Mouse (Mus musculus) bone marrow, adult 2 months (tissue): ENCODE data around the gene Rimbp3. TPM values are rescaled to one million over a fixed set of nuclear protein-coding genes. Genes with fewer than 3 reads are reported as not detected.

ENCODE experiments used
- H3K27ac ChIP-seq: fragments of 200-500 bp; 2 replicates; pipeline ENCODE4 v1.5.1; 2012; ENCODE audit warnings: low read depth, mild to moderate bottlenecking, control low read depth, inconsistent platforms, low read length; ENCODE audit not compliant: control insufficient read depth, poor library complexity, insufficient read depth
- H3K4me1 ChIP-seq: fragments of 200-500 bp; 2 replicates; pipeline ENCODE4 v1.6.1; 2011; ENCODE audit warnings: low read length; ENCODE audit not compliant: control insufficient read depth, insufficient read depth
- H3K4me3 ChIP-seq: fragments of 200-500 bp; replicated peaks from 2 replicates; pipeline ENCODE3; 2011; ENCODE audit warnings: mild to moderate bottlenecking, low read depth, low read length, control low read depth; ENCODE audit not compliant: control insufficient read depth
- CTCF ChIP-seq: fragments of 200-500 bp; IDR thresholded peaks from 2 replicates; pipeline ENCODE4 v1.5.1; 2011; ENCODE audit warnings: low read length, control low read depth; ENCODE audit not compliant: control insufficient read depth, insufficient read depth
- POLR2A ChIP-seq: fragments of 200-500 bp; IDR thresholded peaks from 2 replicates; pipeline ENCODE4 v1.6.1; 2011; ENCODE audit warnings: low read depth, mild to moderate bottlenecking, control low read depth, low read length, borderline replicate concordance; ENCODE audit not compliant: control insufficient read depth
- WGBS: fragments of 180-500 bp; shearing (Covaris S2); methylation state at CpG from one replicate; pipeline ENCODE4 v1.1.7; 2018; 5-methylcytosine and 5-hydroxymethylcytosine counted together
- polyA plus RNA-seq: library from polyadenylated mRNA; stranded (reverse); fragments of >200 nt; gene quantifications from 2 replicates; pipeline ENCODE4 v1.2.4, GENCODE M21; 2011; ENCODE audit warnings: low replicate concordance; ENCODE audit not compliant: missing spikeins, insufficient read depth, insufficient read length

Rimbp3 gene
- polyA plus RNA-seq, 1 experiment, result not detected

DNA sequence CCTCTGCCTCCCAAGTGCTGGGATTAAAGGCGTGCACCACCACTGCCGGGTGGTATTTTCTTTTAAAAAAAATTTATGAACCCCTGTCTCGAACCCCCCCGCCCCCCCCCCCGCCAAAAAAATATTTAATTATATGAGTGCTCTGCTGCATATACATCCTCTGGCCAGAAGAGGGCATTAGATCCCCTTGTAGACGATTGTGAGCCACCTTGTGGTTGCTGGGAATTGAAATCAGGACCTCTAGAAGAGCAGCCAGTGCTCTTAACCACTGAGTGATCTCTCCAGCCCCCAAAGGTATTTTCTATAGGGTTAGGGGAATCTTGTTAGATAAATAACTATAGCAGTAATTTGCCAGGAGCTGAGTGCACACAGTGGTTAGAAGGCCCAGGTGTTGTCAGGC is 3.4 kb upstream of the Rimbp3 start:
- TF ChIP-seq POLR2A (no peak), CTCF (peak; percentile 31)
- no peak overlapping the region for H3K4me3 ChIP-seq
- no peak overlapping the region for H3K27ac ChIP-seq
- WGBS, result 3% methylated on average over 6 of the region's 6 CpGs
- H3K4me1 ChIP-seq, result peaks cover 2% of the 10 kb centered on the region

DNA sequence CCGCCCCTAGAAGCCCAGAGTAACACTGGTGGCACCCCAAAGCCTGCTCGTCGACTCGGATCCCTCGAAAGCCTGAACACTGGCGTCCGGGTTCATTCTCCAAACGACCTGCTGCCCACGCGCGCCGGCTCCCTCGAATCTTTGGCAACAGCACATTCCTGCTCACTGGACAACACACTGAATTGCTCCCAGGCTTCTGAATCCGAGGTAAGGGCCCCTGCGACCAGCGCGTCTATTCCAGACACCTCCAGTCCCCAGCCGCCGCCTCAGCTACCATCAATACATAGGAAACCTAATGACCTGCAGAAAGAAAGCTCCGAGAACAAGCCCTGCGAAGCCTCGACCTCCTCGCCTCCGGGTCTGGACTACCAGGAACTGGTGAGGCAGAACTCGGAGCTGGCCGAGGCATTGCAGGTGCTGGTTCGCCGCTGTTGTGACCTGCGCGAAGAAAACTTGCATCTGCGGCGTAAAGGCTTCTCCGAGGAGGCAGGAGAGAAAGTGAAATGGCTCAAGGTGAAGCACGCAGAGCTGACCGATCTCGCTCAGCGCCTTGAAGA is 1.1 kb downstream of the Rimbp3 start:
- WGBS, result 3% methylated on average over 37 of the region's 37 CpGs
- H3K4me1 ChIP-seq, result peaks cover 2% of the 10 kb centered on the region
- peak overlapping the region; percentile 88 for H3K4me3 ChIP-seq
- no peak for TF ChIP-seq POLR2A
- TF ChIP-seq CTCF, result no peak
- peak overlapping the region; percentile 48; the same call in 1 of the 2 replicates for H3K27ac ChIP-seq

DNA sequence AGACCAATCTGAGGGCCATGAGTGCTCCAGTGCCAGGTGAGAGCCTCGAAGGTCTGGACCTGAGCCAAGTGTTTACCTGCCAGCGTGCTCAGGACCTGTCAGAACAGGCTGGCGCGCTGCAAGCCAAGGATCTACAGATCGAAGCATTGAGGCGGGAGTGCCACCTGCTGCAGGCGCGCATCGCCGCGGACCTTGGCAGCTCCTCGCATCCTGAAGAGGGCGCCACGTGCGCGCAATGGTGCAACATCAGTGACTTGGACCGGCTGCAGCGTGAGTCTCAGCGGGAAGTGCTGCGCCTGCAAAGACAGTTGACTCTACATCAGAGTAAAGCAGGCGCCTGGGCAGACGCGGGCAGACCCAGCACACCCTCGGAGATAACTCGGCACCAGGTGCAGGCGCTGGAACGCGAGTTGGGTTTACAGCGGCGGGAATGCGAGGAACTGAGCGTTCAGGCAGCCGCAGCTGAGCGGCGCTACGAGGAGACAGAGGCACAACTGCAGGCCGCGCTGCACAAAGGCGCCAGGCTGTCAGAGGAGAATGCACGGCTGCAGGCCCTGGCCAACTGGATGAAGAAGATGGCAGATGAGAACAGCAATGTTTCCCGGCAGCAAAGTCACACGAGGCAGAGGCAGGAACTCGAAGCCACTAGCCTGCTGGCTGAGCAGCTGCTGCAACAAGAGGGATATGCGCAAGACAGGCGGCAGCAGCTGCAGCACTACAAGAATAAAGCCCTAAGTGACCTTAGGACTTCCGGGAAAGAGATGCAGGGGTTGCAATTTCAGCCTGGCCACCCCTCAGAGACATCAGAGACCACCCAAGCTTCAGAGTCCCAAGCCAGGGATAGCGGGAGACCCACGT is 1.8 kb downstream of the Rimbp3 start:
- H3K4me1 ChIP-seq, result peaks cover 2% of the 10 kb centered on the region

DNA sequence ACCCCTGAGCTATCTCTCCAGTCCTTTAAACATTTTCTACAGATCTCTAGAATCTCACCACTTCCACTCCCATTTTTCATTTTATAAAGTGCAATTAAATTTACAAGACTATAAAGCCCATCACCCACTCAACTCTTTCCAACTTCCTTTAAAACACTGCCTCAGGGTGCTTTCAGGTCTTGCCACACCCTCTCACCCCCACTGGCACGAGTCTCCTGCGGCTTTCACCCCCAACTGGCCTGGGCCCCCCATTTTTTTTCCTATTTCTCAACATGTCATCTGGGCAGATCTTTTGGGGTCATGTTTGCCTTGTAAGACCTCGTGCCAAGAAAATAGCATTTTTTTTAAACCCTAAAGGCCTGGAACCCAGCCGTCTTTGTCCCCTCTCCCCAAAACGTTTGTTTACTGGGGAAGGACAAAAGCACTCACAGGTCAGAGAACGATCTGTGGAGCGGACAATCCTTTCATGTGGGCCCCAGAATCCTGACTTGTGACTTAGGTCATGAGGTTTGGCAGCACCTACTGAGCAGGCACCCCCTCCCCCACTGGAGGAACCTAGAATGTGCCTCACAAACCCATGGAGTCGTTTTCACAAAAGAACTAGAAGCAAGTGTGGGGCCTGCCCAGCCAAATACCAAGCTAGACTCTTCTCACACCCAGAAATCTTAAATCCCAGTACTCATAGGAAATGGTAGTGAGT is 8.7 kb downstream of the Rimbp3 start:
- no peaks in the 10 kb centered on the region; the same call in 1 of the 2 replicates for H3K4me1 ChIP-seq
- no peak overlapping the region for H3K4me3 ChIP-seq
- H3K27ac ChIP-seq, result no peak overlapping the region
- WGBS, result 29% methylated on average over 8 of the region's 8 CpGs
- TF ChIP-seq POLR2A, result no peak
- TF ChIP-seq CTCF, result no peak

More for the DNA sequence above, 1.8 kb downstream of the Rimbp3 start:
- WGBS, result 10% methylated on average over 48 of the region's 48 CpGs
- peak overlapping the region; percentile 52 for H3K4me3 ChIP-seq
- peak; percentile 37; the same call in 1 of the 2 replicates for TF ChIP-seq POLR2A
- TF ChIP-seq CTCF, result peak; percentile 93
- H3K27ac ChIP-seq, result no peak overlapping the region; the same call in 1 of the 2 replicates

- WGBS, result 59% methylated on average over 7 of the region's 7 CpGs
- Histone ChIP-seq H3K4me3 (no peak overlapping the region), H3K27ac (no peak overlapping the region), H3K4me1 (no peaks in the 10 kb centered on the region; the same call in 1 of the 2 replicates)
- TF ChIP-seq CTCF (no peak), POLR2A (no peak)
Observed at GRCm38 (mm10) chr16:17220127-17220733, 11.8 kb downstream of the Rimbp3 start.

DNA sequence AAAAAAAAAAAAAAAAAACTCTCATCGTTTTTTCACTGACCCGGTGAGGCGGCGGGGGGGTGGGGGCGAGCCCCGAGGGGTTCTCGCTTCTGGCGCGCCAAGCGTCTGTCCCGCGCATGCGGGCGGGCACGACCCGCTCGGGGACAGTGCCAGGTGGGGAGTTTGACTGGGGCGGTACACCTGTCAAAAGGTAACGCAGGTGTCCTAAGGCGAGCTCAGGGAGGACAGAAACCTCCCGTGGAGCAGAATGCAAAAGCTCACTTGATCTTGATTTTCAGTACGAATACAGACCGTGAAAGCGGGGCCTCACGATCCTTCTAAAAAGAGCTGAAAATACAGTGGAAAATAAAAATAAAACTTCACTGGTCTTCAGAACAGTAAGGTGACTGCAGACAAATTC is 13.8 kb downstream of the Rimbp3 start:
- H3K4me1 ChIP-seq, result no peaks in the 10 kb centered on the region; the same call in 1 of the 2 replicates
- whole genome bisulfite sequencing, result 35% methylated on average over 25 of the region's 25 CpGs
- H3K4me3 ChIP-seq, result no peak overlapping the region
- H3K27ac ChIP-seq, result no peak overlapping the region
- TF ChIP-seq POLR2A (no peak), CTCF (no peak)

DNA sequence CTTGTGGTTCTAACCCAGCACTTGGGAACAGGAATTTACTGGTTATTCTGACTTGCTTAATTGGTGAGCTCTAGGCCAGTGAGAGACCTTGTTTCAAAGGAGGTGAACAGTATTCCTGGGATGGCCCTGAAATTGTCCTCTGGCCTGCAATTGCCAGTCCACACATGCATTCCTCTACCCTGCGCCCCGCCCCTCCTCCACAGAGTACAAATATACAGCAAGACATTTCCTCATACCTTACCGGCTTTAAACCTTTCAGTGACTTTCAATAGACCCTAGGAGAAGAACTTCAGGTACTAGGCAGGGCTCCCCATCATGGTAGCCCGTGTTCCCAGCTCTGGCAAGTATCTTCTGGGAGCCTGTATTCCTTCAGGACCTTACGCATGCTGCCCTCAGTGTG is 17.2 kb downstream of the Rimbp3 start:
- TF ChIP-seq CTCF (no peak), POLR2A (no peak)
- H3K4me1 ChIP-seq, result no peaks in the 10 kb centered on the region
- H3K4me3 ChIP-seq, result no peak overlapping the region
- no peak overlapping the region for H3K27ac ChIP-seq
- WGBS, result 76% methylated on average over 5 of the region's 5 CpGs
